Mouse (Mus musculus): ENCODE measurements at regions not wholly inside any gene's neighbourhood (a gene's known extent, or its start where the extent isn't known, plus 50 kb on each side); places are given as distances from the start of the nearest gene placed in this dataset.

DNA sequence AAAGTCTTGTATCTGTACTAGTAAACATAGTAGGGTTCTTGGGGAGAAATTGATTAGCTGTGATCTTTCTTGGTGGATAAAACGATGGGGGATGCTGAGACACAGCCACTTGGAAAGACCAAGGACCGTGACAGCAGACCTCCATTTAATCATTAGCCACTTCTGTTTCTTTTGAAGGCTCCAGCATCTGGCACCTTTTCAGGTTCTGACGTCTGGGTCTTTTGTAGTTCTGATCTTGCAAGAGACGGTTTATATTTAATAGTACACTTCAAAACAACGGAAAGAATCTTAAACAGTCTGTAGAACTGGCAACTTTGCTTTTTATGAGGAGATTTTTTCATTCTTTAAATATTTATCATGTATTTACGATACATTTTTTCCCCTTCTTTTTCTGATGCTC lies 116.6 kb upstream of the 9330182O14Rik start:
- no peak for DNase-seq
- Histone ChIP-seq H3K27ac (no peak overlapping the region), H3K4me3 (no peak overlapping the region), H3K9ac (ENCODE audit: low read depth, low read length) (no peak overlapping the region), H3K27me3 (ENCODE audit: control insufficient read depth, insufficient read depth, low read length) (no peaks in the 10 kb centered on the region), H3K79me2 (replicated peaks; ENCODE audit: control insufficient read depth, insufficient read depth, low read length) (no peaks in the 10 kb centered on the region), H3K36me3 (ENCODE audit: control insufficient read depth, insufficient read depth, low read length) (no peaks in the 10 kb centered on the region), H3K4me1 (ENCODE audit: control insufficient read depth, insufficient read depth, low read length) (no peaks in the 10 kb centered on the region)
- intact Hi-C loops (cut with DNase I): no loop called here
- WGBS: 36% methylated on average over 6 of the region's 6 CpGs
- TF ChIP-seq EP300 (IDR thresholded peaks at IDR 0.05; ENCODE audit: insufficient read depth, low read depth, low read length) (no peak), POLR2A (IDR thresholded peaks at IDR 0.05; ENCODE audit: insufficient read depth, low read depth, low read length) (no peak), CTCF (IDR thresholded peaks at IDR 0.05) (no peak)

- 0 out of 2 replicates have a peak overlapping the region, but pooled peaks have one; percentile 1 for H3K4me3 ChIP-seq
- no peaks in the 10 kb centered on the region for H3K79me2 ChIP-seq (replicated peaks; ENCODE audit: control insufficient read depth, insufficient read depth, low read length)
- no peak overlapping the region for H3K27ac ChIP-seq
- no peak for DNase-seq
- H3K4me1 ChIP-seq (ENCODE audit: control insufficient read depth, insufficient read depth, low read length): no peaks in the 10 kb centered on the region
- intact Hi-C loops (cut with DNase I): no loop called here
- 14% methylated on average over 12 of the region's 12 CpGs for WGBS
- H3K27me3 ChIP-seq (ENCODE audit: control insufficient read depth, insufficient read depth, low read length): no peaks in the 10 kb centered on the region
- TF ChIP-seq EP300 (IDR thresholded peaks at IDR 0.05; ENCODE audit: insufficient read depth, low read depth, low read length) (no peak), POLR2A (IDR thresholded peaks at IDR 0.05; ENCODE audit: insufficient read depth, low read depth, low read length) (no peak), CTCF (IDR thresholded peaks at IDR 0.05) (no peak)
- no peak overlapping the region for H3K9ac ChIP-seq (ENCODE audit: low read depth, low read length)
- H3K36me3 ChIP-seq (ENCODE audit: control insufficient read depth, insufficient read depth, low read length): no peaks in the 10 kb centered on the region
Observed at GRCm38 (mm10) chr15:40018047-40018791, 115.9 kb upstream of the 9330182O14Rik start.

DNA sequence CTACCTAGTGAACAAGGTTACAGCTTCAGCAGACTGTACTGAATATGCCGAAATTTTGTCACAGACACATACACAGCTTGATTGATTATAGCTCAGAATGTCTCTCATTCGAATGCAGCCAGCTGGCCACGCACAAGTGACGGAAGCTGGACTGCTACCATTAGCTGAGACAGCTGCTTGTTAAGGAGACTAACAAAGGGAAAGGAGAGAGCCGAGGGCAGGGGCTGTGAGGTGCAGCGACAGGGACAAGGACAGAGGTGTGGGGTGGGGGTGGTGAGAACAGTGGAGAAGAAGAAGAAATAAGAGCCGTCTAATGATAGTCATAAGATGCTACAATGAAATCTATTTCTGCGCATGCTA lies 115.4 kb upstream of the 9330182O14Rik start:
- Histone ChIP-seq H3K79me2 (replicated peaks; ENCODE audit: control insufficient read depth, insufficient read depth, low read length) (no peaks in the 10 kb centered on the region), H3K9ac (ENCODE audit: low read depth, low read length) (no peak overlapping the region), H3K4me1 (ENCODE audit: control insufficient read depth, insufficient read depth, low read length) (no peaks in the 10 kb centered on the region), H3K27me3 (ENCODE audit: control insufficient read depth, insufficient read depth, low read length) (no peaks in the 10 kb centered on the region), H3K27ac (no peak overlapping the region), H3K4me3 (no peak overlapping the region), H3K36me3 (ENCODE audit: control insufficient read depth, insufficient read depth, low read length) (no peaks in the 10 kb centered on the region)
- TF ChIP-seq POLR2A (IDR thresholded peaks at IDR 0.05; ENCODE audit: insufficient read depth, low read depth, low read length) (no peak), EP300 (IDR thresholded peaks at IDR 0.05; ENCODE audit: insufficient read depth, low read depth, low read length) (no peak), CTCF (IDR thresholded peaks at IDR 0.05) (no peak)
- DNase-seq: no peak
- intact Hi-C loops (cut with DNase I): no loop called here
- WGBS: 55% methylated on average over 8 of the region's 8 CpGs

DNA sequence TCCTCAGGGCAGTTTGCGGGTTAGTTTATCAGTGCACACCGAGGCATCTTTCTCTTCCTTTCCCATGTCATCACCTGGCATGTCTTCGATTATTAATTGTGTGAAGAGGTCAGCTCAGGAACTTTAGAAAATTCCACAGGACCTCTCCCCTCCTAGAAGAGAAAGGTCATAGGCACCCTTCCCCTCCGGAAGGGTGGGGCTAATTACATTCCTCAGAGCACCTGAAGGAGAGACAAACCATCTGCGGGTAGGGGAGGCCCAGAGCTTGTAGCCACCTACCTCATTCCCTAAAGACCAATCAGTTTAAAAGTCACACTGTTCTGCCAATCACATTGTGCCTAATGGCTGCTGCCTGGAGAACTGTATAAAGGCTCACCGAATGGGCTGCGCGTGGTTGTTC lies 114.9 kb upstream of the 9330182O14Rik start:
- intact Hi-C loops (cut with DNase I): no loop called here
- H3K4me3 ChIP-seq: no peak overlapping the region
- H3K4me1 ChIP-seq (ENCODE audit: control insufficient read depth, insufficient read depth, low read length): no peaks in the 10 kb centered on the region
- TF ChIP-seq CTCF (IDR thresholded peaks at IDR 0.05) (no peak), POLR2A (IDR thresholded peaks at IDR 0.05; ENCODE audit: insufficient read depth, low read depth, low read length) (no peak), EP300 (IDR thresholded peaks at IDR 0.05; ENCODE audit: insufficient read depth, low read depth, low read length) (no peak)
- H3K36me3 ChIP-seq (ENCODE audit: control insufficient read depth, insufficient read depth, low read length): no peaks in the 10 kb centered on the region
- no peak for DNase-seq
- H3K79me2 ChIP-seq (replicated peaks; ENCODE audit: control insufficient read depth, insufficient read depth, low read length): no peaks in the 10 kb centered on the region
- H3K27me3 ChIP-seq (ENCODE audit: control insufficient read depth, insufficient read depth, low read length): no peaks in the 10 kb centered on the region
- H3K9ac ChIP-seq (ENCODE audit: low read depth, low read length): no peak overlapping the region
- WGBS: 83% methylated on average over 8 of the region's 8 CpGs
- H3K27ac ChIP-seq: no peak overlapping the region

- TF ChIP-seq POLR2A (IDR thresholded peaks at IDR 0.05; ENCODE audit: insufficient read depth, low read depth, low read length) (no peak), CTCF (IDR thresholded peaks at IDR 0.05) (no peak), EP300 (IDR thresholded peaks at IDR 0.05; ENCODE audit: insufficient read depth, low read depth, low read length) (no peak)
- intact Hi-C loops (cut with DNase I): no loop called here
- Histone ChIP-seq H3K27me3 (ENCODE audit: control insufficient read depth, insufficient read depth, low read length) (no peaks in the 10 kb centered on the region), H3K4me3 (no peak overlapping the region), H3K27ac (no peak overlapping the region), H3K9ac (ENCODE audit: low read depth, low read length) (no peak overlapping the region), H3K79me2 (replicated peaks; ENCODE audit: control insufficient read depth, insufficient read depth, low read length) (no peaks in the 10 kb centered on the region), H3K4me1 (ENCODE audit: control insufficient read depth, insufficient read depth, low read length) (no peaks in the 10 kb centered on the region), H3K36me3 (ENCODE audit: control insufficient read depth, insufficient read depth, low read length) (no peaks in the 10 kb centered on the region)
- DNase-seq: no peak
Observed at GRCm38 (mm10) chr15:40020097-40020496, 114.1 kb upstream of the 9330182O14Rik start.

- Histone ChIP-seq H3K79me2 (replicated peaks; ENCODE audit: control insufficient read depth, insufficient read depth, low read length) (no peaks in the 10 kb centered on the region), H3K27ac (no peak overlapping the region), H3K36me3 (ENCODE audit: control insufficient read depth, insufficient read depth, low read length) (no peaks in the 10 kb centered on the region), H3K9ac (ENCODE audit: low read depth, low read length) (no peak overlapping the region), H3K4me1 (ENCODE audit: control insufficient read depth, insufficient read depth, low read length) (no peaks in the 10 kb centered on the region), H3K4me3 (no peak overlapping the region), H3K27me3 (ENCODE audit: control insufficient read depth, insufficient read depth, low read length) (no peaks in the 10 kb centered on the region)
- no peak for TF ChIP-seq CTCF (IDR thresholded peaks at IDR 0.05)
- TF ChIP-seq EP300 (IDR thresholded peaks at IDR 0.05; ENCODE audit: insufficient read depth, low read depth, low read length): no peak
- no peak for TF ChIP-seq POLR2A (IDR thresholded peaks at IDR 0.05; ENCODE audit: insufficient read depth, low read depth, low read length)
- WGBS: 77% methylated on average over 3 of the region's 3 CpGs
- DNase-seq: no peak
- intact Hi-C loops (cut with DNase I): no loop called here
Observed at GRCm38 (mm10) chr15:40020646-40021045, 113.5 kb upstream of the 9330182O14Rik start.
